ENCODE assay signal across 14 mouse cellular contexts in genomic region chr11:110402671-110403070, GRCm38 (mm10). TPM values are rescaled to one million over a fixed set of nuclear protein-coding genes. Genes with fewer than 3 reads are reported as not detected.
DNase-seq lines count a peak whose midpoint lies in the region; ATAC-seq and TF ChIP-seq lines count a peak whose summit lies in the region.
"Had no signal": no experiment of that assay in that cellular context is flagged by ENCODE, and none has a peak within 500 bp of the region (broad histone marks: within the 10 kb centered on the region; RNA-seq: fewer than 3 reads in every experiment).

No protein-coding gene starts in this region.

- H3K4me1 ChIP-seq in heart, embryonic 12.5 days (replicated peaks) = peaks cover 8% of the 10 kb centered on the region; the same call in 1 of the 2 replicates
- peaks cover 6% of the 10 kb centered on the region; the same call in 1 of the 2 replicates for H3K4me1 ChIP-seq in heart, embryonic 11.5 days (ENCODE audit: control insufficient read depth, insufficient read depth, low read length)
- peaks cover 10% of the 10 kb centered on the region for H3K4me1 ChIP-seq in liver, postnatal 0 days (ENCODE audit: insufficient read depth)
- H3K4me1 ChIP-seq in liver, embryonic 11.5 days (replicated peaks; ENCODE audit: control insufficient read depth, insufficient read depth, low read length) = peaks cover 9% of the 10 kb centered on the region; the same call in 1 of the 2 replicates
- peaks cover 26% of the 10 kb centered on the region for H3K4me1 ChIP-seq in embryonic facial prominence, embryonic 13.5 days

- H3K27me3 ChIP-seq in heart, embryonic 12.5 days (replicated peaks) = no peaks in the 10 kb centered on the region
- H3K27me3 ChIP-seq in heart, embryonic 11.5 days (ENCODE audit: control insufficient read depth, insufficient read depth, low read length) = no peaks in the 10 kb centered on the region
- no peaks in the 10 kb centered on the region for H3K27me3 ChIP-seq in liver, postnatal 0 days (ENCODE audit: insufficient read depth, low read length)
- no peaks in the 10 kb centered on the region for H3K27me3 ChIP-seq in liver, embryonic 11.5 days (replicated peaks; ENCODE audit: control insufficient read depth, insufficient read depth, low read length)
- no peaks in the 10 kb centered on the region for H3K27me3 ChIP-seq in embryonic facial prominence, embryonic 13.5 days
- H3K27me3 ChIP-seq: liver, embryonic 15.5 days; midbrain, embryonic 13.5 days had no signal

- H3K4me2 ChIP-seq in heart, embryonic 12.5 days = no peak overlapping the region
- no peak overlapping the region for H3K4me2 ChIP-seq in heart, embryonic 11.5 days
- H3K4me2 ChIP-seq in liver, postnatal 0 days (ENCODE audit: low read depth, low read length) = no peak overlapping the region
- no peak overlapping the region for H3K4me2 ChIP-seq in liver, embryonic 11.5 days
- H3K4me2 ChIP-seq in embryonic facial prominence, embryonic 13.5 days = peak overlapping the region; percentile 66
- H3K4me2 ChIP-seq: liver, embryonic 15.5 days; midbrain, embryonic 13.5 days had no signal

- no peak for TF ChIP-seq EP300 in liver, postnatal 0 days (IDR thresholded peaks at IDR 0.05; ENCODE audit: low read depth)

- H3K4me3 ChIP-seq in heart, embryonic 12.5 days = no peak overlapping the region
- no peak overlapping the region for H3K4me3 ChIP-seq in heart, embryonic 11.5 days (ENCODE audit: low read depth, low read length)
- H3K4me3 ChIP-seq in liver, postnatal 0 days (ENCODE audit: low read depth, low read length) = no peak overlapping the region
- no peak overlapping the region for H3K4me3 ChIP-seq in liver, embryonic 11.5 days (ENCODE audit: low read depth, low read length)
- H3K4me3 ChIP-seq in embryonic facial prominence, embryonic 13.5 days = no peak overlapping the region
- H3K4me3 ChIP-seq: liver, embryonic 15.5 days; midbrain, embryonic 13.5 days had no signal

- no peak for TF ChIP-seq CTCF in liver, postnatal 0 days (IDR thresholded peaks at IDR 0.05; ENCODE audit: low read depth)

- no peak for ATAC-seq in heart, embryonic 12.5 days (ENCODE audit: insufficient number of reproducible peaks, low FRiP score)
- no peak for ATAC-seq in heart, embryonic 11.5 days (replicated peaks; ENCODE audit: insufficient number of reproducible peaks, low FRiP score, low TSS enrichment)
- ATAC-seq in liver, postnatal 0 days = no peak
- ATAC-seq in liver, embryonic 11.5 days (replicated peaks; ENCODE audit: low FRiP score) = no peak
- no peak for ATAC-seq in embryonic facial prominence, embryonic 13.5 days (ENCODE audit: insufficient number of reproducible peaks, insufficient read depth, low FRiP score, low TSS enrichment, low read depth)
- ATAC-seq: CD4-positive, CD25-positive, alpha-beta regulatory T cell, adult 4 months; forebrain, embryonic 16.5 days; midbrain, embryonic 13.5 days had no signal

- peak overlapping the region; percentile 37; the same call in 1 of the 2 replicates for H3K27ac ChIP-seq in heart, embryonic 12.5 days (ENCODE audit: poor library complexity, severe bottlenecking)
- no peak overlapping the region for H3K27ac ChIP-seq in heart, embryonic 11.5 days (ENCODE audit: low read depth, low read length)
- no peak overlapping the region; the same call in 1 of the 2 replicates for H3K27ac ChIP-seq in liver, postnatal 0 days (ENCODE audit: low read depth)
- H3K27ac ChIP-seq in liver, embryonic 11.5 days (ENCODE audit: low read depth, low read length) = no peak overlapping the region
- 0 out of 2 replicates have a peak overlapping the region, but pooled peaks have one; percentile 44 for H3K27ac ChIP-seq in embryonic facial prominence, embryonic 13.5 days
- H3K27ac ChIP-seq: liver, embryonic 15.5 days; midbrain, embryonic 13.5 days had no signal

- no peaks in the 10 kb centered on the region for H3K36me3 ChIP-seq in heart, embryonic 12.5 days
- H3K36me3 ChIP-seq in heart, embryonic 11.5 days (ENCODE audit: control insufficient read depth, insufficient read depth, low read length) = no peaks in the 10 kb centered on the region
- H3K36me3 ChIP-seq in liver, postnatal 0 days (replicated peaks; ENCODE audit: insufficient read depth, low read length) = no peaks in the 10 kb centered on the region
- no peaks in the 10 kb centered on the region for H3K36me3 ChIP-seq in liver, embryonic 11.5 days (ENCODE audit: control insufficient read depth, insufficient read depth, low read length)
- peaks cover 4% of the 10 kb centered on the region; the same call in 1 of the 2 replicates for H3K36me3 ChIP-seq in embryonic facial prominence, embryonic 13.5 days
- H3K36me3 ChIP-seq: liver, embryonic 15.5 days; midbrain, embryonic 13.5 days had no signal

- H3K9me3 ChIP-seq in heart, embryonic 12.5 days (replicated peaks) = no peaks in the 10 kb centered on the region
- no peaks in the 10 kb centered on the region for H3K9me3 ChIP-seq in heart, embryonic 11.5 days (replicated peaks; ENCODE audit: control insufficient read depth, low read length)
- no peaks in the 10 kb centered on the region for H3K9me3 ChIP-seq in liver, postnatal 0 days (ENCODE audit: low read length)
- no peaks in the 10 kb centered on the region for H3K9me3 ChIP-seq in liver, embryonic 11.5 days (ENCODE audit: control insufficient read depth, low read length)
- no peaks in the 10 kb centered on the region for H3K9me3 ChIP-seq in embryonic facial prominence, embryonic 13.5 days
- H3K9me3 ChIP-seq: liver, embryonic 15.5 days; midbrain, embryonic 13.5 days had no signal

- no peak overlapping the region for H3K9ac ChIP-seq in heart, embryonic 12.5 days
- no peak overlapping the region for H3K9ac ChIP-seq in heart, embryonic 11.5 days (ENCODE audit: low read depth, low read length)
- 0 out of 2 replicates have a peak overlapping the region, but pooled peaks have one; percentile 12 for H3K9ac ChIP-seq in liver, postnatal 0 days (replicated peaks)
- H3K9ac ChIP-seq in liver, embryonic 11.5 days (ENCODE audit: low read depth, low read length) = no peak overlapping the region
- no peak overlapping the region for H3K9ac ChIP-seq in embryonic facial prominence, embryonic 13.5 days
- H3K9ac ChIP-seq: liver, embryonic 15.5 days; midbrain, embryonic 13.5 days had no signal

- 48% methylated on average over 3 of the region's 3 CpGs for WGBS in heart, embryonic 12.5 days
- WGBS in heart, embryonic 11.5 days (ENCODE audit: insufficient replicate concordance) = 38% methylated on average over 3 of the region's 3 CpGs
- 42% methylated on average over 3 of the region's 3 CpGs for WGBS in liver, postnatal 0 days (ENCODE audit: insufficient replicate concordance)
- WGBS in liver, embryonic 11.5 days = 49% methylated on average over 3 of the region's 3 CpGs
- 25% methylated on average over 3 of the region's 3 CpGs for WGBS in embryonic facial prominence, embryonic 13.5 days

- DNase-seq in liver, postnatal 0 days = no peak
- DNase-seq in liver, embryonic 11.5 days (ENCODE audit: low spot score) = no peak
- peak; percentile 35 for DNase-seq in skeletal muscle tissue, adult 2 months (ENCODE audit: low read depth, low spot score)
- no peak for DNase-seq in thymus, postnatal 4 days
- DNase-seq: adrenal gland, postnatal 14 days; right cerebral cortex, postnatal 25 days; thymus, adult 2 months had no signal

RNA-seq across cellular contexts. Expression of gene Map2k6, which starts 3.7 kb away (rescaled TPM):
- polyA plus RNA-seq in heart, embryonic 12.5 days (2016; fragmentation: Nextera tagmentation; extraction: Ambion mirVana) = 13.7 and 17.4 TPM in 2 replicates
- polyA plus RNA-seq in heart, embryonic 11.5 days (2014; fragmentation: Nextera tagmentation; extraction: Ambion mirVana) = 16.7 and 17.5 TPM in 2 replicates
- polyA plus RNA-seq in liver, postnatal 0 days (2015; fragmentation: Nextera tagmentation; extraction: Ambion mirVana) = 3.7 and 4.2 TPM in 2 replicates
- polyA plus RNA-seq in liver, embryonic 11.5 days (2014; fragmentation: Nextera tagmentation; extraction: Ambion mirVana) = 14.8 and 15.0 TPM in 2 replicates
- polyA plus RNA-seq in embryonic facial prominence, embryonic 13.5 days (2015; fragmentation: Nextera tagmentation; extraction: Ambion mirVana) = 38.1 and 38.6 TPM in 2 replicates

Comparison
In these comparisons a context has a peak if more than half of its experiments do, and no peak if none do; other contexts are left out.
1. H3K27ac ChIP-seq: peak in heart, embryonic 12.5 days (single experiment) and embryonic facial prominence, embryonic 13.5 days (single experiment); none in heart, embryonic 11.5 days (single experiment), liver, postnatal 0 days (single experiment) and liver, embryonic 11.5 days (single experiment).